Mouse (Mus musculus) bone marrow macrophage, adult 2 months (primary cell): ENCODE data around the gene Lmtk3.

Experiments
- CTCF ChIP-seq: IDR thresholded peaks from 2 replicates; pipeline ENCODE4 v1.5.1; 2012; ENCODE audit warnings: low read depth, mild to moderate bottlenecking, low read length, moderate library complexity
- POLR2A ChIP-seq: IDR thresholded peaks from 2 replicates; pipeline ENCODE4 v1.6.1; 2012; ENCODE audit warnings: mild to moderate bottlenecking, low read depth, low read length, borderline replicate concordance

- TF ChIP-seq POLR2A (no peak), CTCF (no peak)
Observed at GRCm38 (mm10) chr7:45820913-45821312, 37.4 kb downstream of the Lmtk3 start.
